Mouse (Mus musculus) MEL (cell line): ENCODE measurements around the gene Zfp651. TPM values are rescaled to one million over a fixed set of nuclear protein-coding genes. Genes with fewer than 3 reads are reported as not detected.
A peak's percentile ranks its signal among the peaks of the same experiment; 100 is the strongest.

Experiments used
- DNase-seq: peaks from one replicate; pipeline ENCODE4 v3.0.0; 2011; ENCODE audit warnings: low read depth, low spot score
- H3K27ac ChIP-seq: 2 replicates; pipeline ENCODE4 v1.5.1; 2012; ENCODE audit warnings: low read depth, mild to moderate bottlenecking, control low read depth, low read length, moderate library complexity; ENCODE audit not compliant: control insufficient read depth
- H3K27me3 ChIP-seq, 2 experiments: fragments of 150-350 bp in 1 of 2; sonication (generic) in 1 of 2; 2 replicates each; pipeline ENCODE4 v1.6.1; 2012; ENCODE audit warnings: low read length in 2 of 2, mild to moderate bottlenecking in 2 of 2, improper control_type of control experiment in 1 of 2, moderate library complexity in 1 of 2; ENCODE audit not compliant: insufficient read depth in 2 of 2, control insufficient read depth in 1 of 2
- H3K36me3 ChIP-seq, 2 experiments: 2 replicates each; pipeline ENCODE4 v1.6.1; 2012 to 2014; ENCODE audit warnings: low read length in 2 of 2, improper control_type of control experiment in 1 of 2, inconsistent platforms in 1 of 2, mild to moderate bottlenecking in 1 of 2; ENCODE audit not compliant: insufficient read depth in 2 of 2, control insufficient read depth in 1 of 2
- H3K4me1 ChIP-seq, 2 experiments: fragments of 150-350 bp in 1 of 2; sonication (generic) in 1 of 2; 2 replicates each; pipeline ENCODE4 v1.6.1; 2012; ENCODE audit warnings: low read length in 2 of 2, improper control_type of control experiment in 1 of 2, mild to moderate bottlenecking in 1 of 2; ENCODE audit not compliant: insufficient read depth in 2 of 2, control insufficient read depth in 1 of 2
- H3K4me3 ChIP-seq, 2 experiments: fragments of 150-350 bp in 1 of 2; sonication (generic) in 1 of 2; 2 replicates each; pipeline ENCODE4 v1.5.1; 2012; ENCODE audit warnings: low read depth in 2 of 2, low read length in 2 of 2, mild to moderate bottlenecking in 2 of 2, moderate library complexity in 2 of 2, control low read depth in 1 of 2, improper control_type of control experiment in 1 of 2; ENCODE audit not compliant: control insufficient read depth in 1 of 2, insufficient read depth in 1 of 2
- H3K79me2 ChIP-seq: 2 replicates; pipeline ENCODE4 v1.6.1; 2012; ENCODE audit warnings: mild to moderate bottlenecking, low read length, moderate library complexity; ENCODE audit not compliant: control insufficient read depth, poor library complexity, insufficient read depth
- H3K9ac ChIP-seq: 2 replicates; pipeline ENCODE4 v1.6.1; 2012; ENCODE audit warnings: low read depth, mild to moderate bottlenecking, control low read depth, low read length, moderate library complexity; ENCODE audit not compliant: control insufficient read depth, poor library complexity, severe bottlenecking
- H3K9me3 ChIP-seq: fragments of 150-350 bp; sonication (generic); replicated peaks from 2 replicates; pipeline ENCODE4 v1.6.1; 2012; ENCODE audit warnings: mild to moderate bottlenecking, low read length, improper control_type of control experiment, moderate library complexity; ENCODE audit not compliant: insufficient read depth
- BHLHE40 ChIP-seq: IDR thresholded peaks from 2 replicates; pipeline ENCODE4 v1.6.1; 2012; ENCODE audit warnings: low read depth, mild to moderate bottlenecking, inconsistent platforms, low read length, improper control_type of control experiment, borderline replicate concordance
- CHD1 ChIP-seq: IDR thresholded peaks from 2 replicates; pipeline ENCODE4 v1.6.1; 2012; ENCODE audit warnings: low read depth, mild to moderate bottlenecking, inconsistent platforms, low read length, improper control_type of control experiment
- CHD2 ChIP-seq: IDR thresholded peaks from 2 replicates; pipeline ENCODE4 v1.6.1; 2011; ENCODE audit warnings: low read length, improper control_type of control experiment
- CTCF ChIP-seq, 3 experiments: IDR thresholded peaks in 2 of 3; conservative IDR thresholded peaks in 1 of 3; 2 replicates each; pipeline ENCODE4 v1.5.1; 2011 to 2012; ENCODE audit warnings: low read length in 3 of 3, low read depth in 2 of 3, mild to moderate bottlenecking in 2 of 3, improper control_type of control experiment in 1 of 3, inconsistent platforms in 1 of 3, mixed read lengths in 1 of 3, moderate library complexity in 1 of 3; ENCODE audit not compliant: control insufficient read depth in 1 of 3, insufficient read depth in 1 of 3, poor library complexity in 1 of 3, severe bottlenecking in 1 of 3
- E2F4 ChIP-seq: IDR thresholded peaks from 2 replicates; pipeline ENCODE4 v1.6.1; 2011; ENCODE audit warnings: low read depth, low read length, improper control_type of control experiment, borderline replicate concordance
- ELF1 ChIP-seq: IDR thresholded peaks from 2 replicates; pipeline ENCODE4 v1.6.1; 2014; ENCODE audit warnings: low read depth, mild to moderate bottlenecking, inconsistent platforms, low read length, improper control_type of control experiment, moderate library complexity
- EP300 ChIP-seq, 2 experiments: IDR thresholded peaks; 2 replicates each; pipeline ENCODE4 v1.6.1; 2011; ENCODE audit warnings: improper control_type of control experiment in 2 of 2, low read length in 2 of 2, low read depth in 1 of 2, mild to moderate bottlenecking in 1 of 2
- ETS1 ChIP-seq: IDR thresholded peaks from 2 replicates; pipeline ENCODE4 v1.6.1; 2012; ENCODE audit warnings: low read depth, mild to moderate bottlenecking, inconsistent platforms, low read length, improper control_type of control experiment, moderate library complexity
- GABPA ChIP-seq: IDR thresholded peaks from 2 replicates; pipeline ENCODE4 v1.6.1; 2012; ENCODE audit warnings: low read depth, mild to moderate bottlenecking, inconsistent platforms, low read length, improper control_type of control experiment, moderate library complexity
- GATA1 ChIP-seq: IDR thresholded peaks from 2 replicates; pipeline ENCODE4 v1.6.1; 2011; ENCODE audit warnings: low read depth, low read length, improper control_type of control experiment
- HCFC1 ChIP-seq: IDR thresholded peaks from 2 replicates; pipeline ENCODE4 v1.6.1; 2012; ENCODE audit warnings: low read depth, mild to moderate bottlenecking, inconsistent platforms, low read length, improper control_type of control experiment, moderate library complexity
- MAFK ChIP-seq: IDR thresholded peaks from 2 replicates; pipeline ENCODE4 v1.6.1; 2011; ENCODE audit warnings: low read depth, mild to moderate bottlenecking, low read length, improper control_type of control experiment, borderline replicate concordance
- MAX ChIP-seq: IDR thresholded peaks from 2 replicates; pipeline ENCODE4 v1.6.1; 2011; ENCODE audit warnings: low read length, improper control_type of control experiment
- MAZ ChIP-seq: IDR thresholded peaks from 2 replicates; pipeline ENCODE4 v1.6.1; 2012; ENCODE audit warnings: low read depth, mild to moderate bottlenecking, inconsistent platforms, low read length, improper control_type of control experiment
- MXI1 ChIP-seq: IDR thresholded peaks from 2 replicates; pipeline ENCODE4 v1.6.1; 2011; ENCODE audit warnings: mild to moderate bottlenecking, low read depth, low read length, improper control_type of control experiment
- MYB ChIP-seq: IDR thresholded peaks from 2 replicates; pipeline ENCODE4 v1.6.1; 2011; ENCODE audit warnings: mild to moderate bottlenecking, low read depth, low read length, improper control_type of control experiment
- MYC ChIP-seq: IDR thresholded peaks from 2 replicates; pipeline ENCODE4 v1.6.1; 2011; ENCODE audit warnings: low read depth, mild to moderate bottlenecking, low read length, improper control_type of control experiment, moderate library complexity
- NRF1 ChIP-seq: IDR thresholded peaks from 2 replicates; pipeline ENCODE4 v1.6.1; 2014; ENCODE audit warnings: low read depth, mild to moderate bottlenecking, inconsistent platforms, low read length, improper control_type of control experiment, moderate library complexity; ENCODE audit not compliant: poor library complexity, insufficient read depth, severe bottlenecking
- POLR2A ChIP-seq, 2 experiments: IDR thresholded peaks; 2 replicates each; pipeline ENCODE4 v1.6.1; 2011 to 2012; ENCODE audit warnings: low read length in 2 of 2, mild to moderate bottlenecking in 2 of 2, control low read depth in 1 of 2, improper control_type of control experiment in 1 of 2, low read depth in 1 of 2, moderate library complexity in 1 of 2; ENCODE audit not compliant: control insufficient read depth in 1 of 2, insufficient read depth in 1 of 2, poor library complexity in 1 of 2
- POLR2AphosphoS2 ChIP-seq: IDR thresholded peaks from 2 replicates; pipeline ENCODE4 v1.6.1; 2011; ENCODE audit warnings: low read length, improper control_type of control experiment
- POLR2AphosphoS5 ChIP-seq: IDR thresholded peaks from 2 replicates; pipeline ENCODE4 v1.6.1; 2012; ENCODE audit warnings: low read depth, borderline replicate concordance, mild to moderate bottlenecking, inconsistent platforms, low read length, moderate library complexity, mixed read lengths
- RAD21 ChIP-seq: IDR thresholded peaks from 2 replicates; pipeline ENCODE4 v1.6.1; 2011; ENCODE audit warnings: mild to moderate bottlenecking, low read depth, low read length, improper control_type of control experiment
- SIN3A ChIP-seq: IDR thresholded peaks from 2 replicates; pipeline ENCODE4 v1.6.1; 2012; ENCODE audit warnings: low read length, improper control_type of control experiment, inconsistent platforms
- SMC3 ChIP-seq: IDR thresholded peaks from 2 replicates; pipeline ENCODE4 v1.6.1; 2011; ENCODE audit warnings: low read depth, low read length, improper control_type of control experiment
- TAL1 ChIP-seq: IDR thresholded peaks from 2 replicates; pipeline ENCODE4 v1.6.1; 2012; ENCODE audit warnings: mild to moderate bottlenecking, inconsistent platforms, low read length, moderate library complexity, mixed read lengths
- TCF12 ChIP-seq: IDR thresholded peaks from 2 replicates; pipeline ENCODE4 v1.6.1; 2014; ENCODE audit warnings: low read depth, mild to moderate bottlenecking, inconsistent platforms, low read length, improper control_type of control experiment, moderate library complexity
- UBTF ChIP-seq: IDR thresholded peaks from 2 replicates; pipeline ENCODE4 v1.6.1; 2012; ENCODE audit warnings: low read depth, mild to moderate bottlenecking, inconsistent platforms, low read length, improper control_type of control experiment, moderate library complexity, borderline replicate concordance; ENCODE audit not compliant: insufficient read depth
- USF1 ChIP-seq: IDR thresholded peaks from 2 replicates; pipeline ENCODE4 v1.6.1; 2014; ENCODE audit warnings: low read depth, mild to moderate bottlenecking, inconsistent platforms, low read length, improper control_type of control experiment, moderate library complexity
- USF2 ChIP-seq, 2 experiments: IDR thresholded peaks; 2 replicates each; pipeline ENCODE4 v1.6.1; 2011 to 2012; ENCODE audit warnings: improper control_type of control experiment in 2 of 2, low read length in 2 of 2, borderline replicate concordance in 1 of 2, inconsistent platforms in 1 of 2, low read depth in 1 of 2, mild to moderate bottlenecking in 1 of 2; ENCODE audit not compliant: insufficient read depth in 1 of 2
- ZKSCAN1 ChIP-seq: IDR thresholded peaks from 2 replicates; pipeline ENCODE4 v1.6.1; 2012; ENCODE audit warnings: low read depth, mild to moderate bottlenecking, inconsistent platforms, low read length, improper control_type of control experiment, moderate library complexity
- ZNF384 ChIP-seq: IDR thresholded peaks from 2 replicates; pipeline ENCODE4 v1.6.1; 2012; ENCODE audit warnings: low read depth, mild to moderate bottlenecking, inconsistent platforms, low read length, improper control_type of control experiment
- polyA plus RNA-seq, 2 experiments: library from polyadenylated mRNA; stranded (reverse) in 1 of 2; unstranded in 1 of 2; fragments of >175 nt in 1 of 2; fragments of >200 nt in 1 of 2; gene quantifications; 2 replicates each; pipeline versions ENCODE4 v1.2.1 to v1.2.4; 2012; ENCODE audit warnings: low replicate concordance in 2 of 2, low read depth in 1 of 2; ENCODE audit not compliant: insufficient read length in 2 of 2, insufficient read depth in 1 of 2, missing spikeins in 1 of 2
- total RNA-seq: library from RNA; depleted of rRNA; stranded (reverse); fragments of 300-350 nt; gene quantifications from 2 replicates; pipeline ENCODE4 v1.2.3, GENCODE M21; 2012

Gene Zfp651
- total and polyA plus RNA-seq, 3 experiments: 0.07 to 0.12 TPM; not detected in 1

DNA sequence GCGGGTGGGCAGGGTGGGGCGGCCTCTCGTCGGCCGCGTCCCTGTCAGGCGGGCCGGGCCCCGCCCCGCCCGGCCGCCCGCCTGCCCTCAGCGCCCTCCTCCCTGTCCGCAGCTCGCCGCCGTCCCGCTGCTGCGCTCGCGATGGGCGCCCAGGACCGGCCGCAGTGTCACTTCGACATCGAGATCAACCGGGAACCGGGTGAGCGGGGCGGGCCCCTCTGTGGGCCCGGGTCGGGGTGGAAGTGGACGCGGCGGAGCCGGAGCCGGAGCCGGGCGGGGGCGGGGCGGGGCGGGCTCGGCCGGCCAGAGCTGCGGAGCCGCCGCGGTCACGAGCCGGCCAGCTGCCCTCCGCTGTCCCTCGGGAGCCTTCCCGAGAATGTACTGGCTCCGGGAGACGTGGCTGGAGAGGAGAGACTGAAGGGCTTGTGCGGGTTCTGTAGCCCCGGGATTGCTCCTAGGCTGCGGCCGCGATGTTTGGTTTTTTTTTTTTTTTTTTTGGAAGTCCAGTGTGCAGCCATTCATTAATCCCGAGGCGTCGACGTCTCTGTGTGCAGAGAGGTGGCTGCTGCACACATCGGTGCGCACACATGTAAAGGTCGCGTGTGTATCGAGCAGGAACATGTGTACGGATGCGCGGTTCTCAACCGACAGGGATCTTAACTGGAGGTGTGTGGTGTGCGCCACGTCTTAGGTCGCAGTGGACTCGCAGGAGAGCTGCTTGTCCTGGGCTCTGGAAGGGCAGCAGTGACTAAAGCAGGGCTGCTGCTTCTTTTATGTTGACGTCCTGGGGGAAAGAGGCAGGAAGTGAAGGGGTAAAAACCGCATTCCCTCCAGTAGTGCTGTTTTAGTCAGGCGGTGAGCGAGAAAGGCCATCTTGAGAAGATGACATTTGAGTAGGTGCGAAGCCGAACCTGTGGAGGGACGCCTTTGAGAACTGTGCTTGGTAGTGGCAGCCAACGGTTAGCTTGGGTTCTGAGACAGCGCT, 39.5 kb upstream of the Zfp651 start:
- Histone ChIP-seq H3K4me1 (peaks cover 4 to 9% of the 10 kb centered on the region in 2 experiments; a peak in 3 of 4 replicates), H3K4me3 (peak overlapping the region; percentile 75 to 83), H3K9ac (peak overlapping the region; percentile 86)
- TF ChIP-seq USF1: no peak
- no peak for TF ChIP-seq POLR2AphosphoS2
- no peak for TF ChIP-seq BHLHE40
- no peak for TF ChIP-seq MYB
- peak; percentile 87 for TF ChIP-seq MAX
- no peak for TF ChIP-seq TAL1
- TF ChIP-seq CHD2: no peak
- TF ChIP-seq NRF1: no peak; the same call in 1 of the 2 replicates
- no peak for TF ChIP-seq UBTF
- no peak for TF ChIP-seq ELF1
- TF ChIP-seq POLR2A (IDR thresholded peaks at IDR 0.05; ENCODE audit: control insufficient read depth in 1 of 2, insufficient read depth in 1 of 2, low read depth in 1 of 2, low read length in 2 of 2, poor library complexity in 1 of 2): peak in 1 of 2 experiments; percentile 38; a peak in 1 of 4 replicates
- no peak for TF ChIP-seq ETS1
- no peak for TF ChIP-seq ZKSCAN1
- TF ChIP-seq POLR2AphosphoS5: no peak
- TF ChIP-seq GABPA: no peak
- no peak for TF ChIP-seq CTCF (IDR thresholded peaks at IDR 0.05 in 2 of 3, conservative IDR thresholded peaks at IDR 0.05 in 1 of 3; ENCODE audit: control insufficient read depth in 1 of 3, insufficient read depth in 1 of 3, low read depth in 2 of 3, low read length in 3 of 3, poor library complexity in 1 of 3, severe bottlenecking in 1 of 3)
- TF ChIP-seq ZNF384: peak; percentile 75
- no peak for TF ChIP-seq MAZ
- no peak for TF ChIP-seq EP300 (IDR thresholded peaks at IDR 0.05; ENCODE audit: low read depth in 1 of 2, low read length in 2 of 2)
- TF ChIP-seq TCF12: 0 out of 2 replicates have a peak, but pooled peaks have one; percentile 24
- 0 out of 2 replicates have a peak, but pooled peaks have one; percentile 5 for TF ChIP-seq SMC3
- no peak for TF ChIP-seq USF2 (IDR thresholded peaks at IDR 0.05; ENCODE audit: borderline replicate concordance in 1 of 2, insufficient read depth in 1 of 2, low read depth in 1 of 2, low read length in 2 of 2)
- peak; percentile 68 for TF ChIP-seq SIN3A
- TF ChIP-seq MYC: peak; percentile 80
- peak; percentile 57; the same call in 1 of the 2 replicates for TF ChIP-seq CHD1
- no peak for TF ChIP-seq E2F4
- TF ChIP-seq RAD21: no peak
- TF ChIP-seq MAFK: no peak
- peak; percentile 89 for TF ChIP-seq MXI1
- no peak for TF ChIP-seq HCFC1
- no peak for TF ChIP-seq GATA1
- TF ChIP-seq, all 39 proteins: peak for 9
- Histone ChIP-seq H3K79me2 (peaks cover 44% of the 10 kb centered on the region), H3K36me3 (peaks cover 6 to 26% of the 10 kb centered on the region in 2 experiments), H3K27ac (peak overlapping the region; percentile 68), H3K27me3 (no peaks in the 10 kb centered on the region), H3K9me3 (no peaks in the 10 kb centered on the region)
- DNase-seq: peak; percentile 79
